Mouse (Mus musculus) bone marrow, adult 2 months (tissue): ENCODE measurements around the gene Ier2.

ENCODE experiments used
- CTCF ChIP-seq: fragments of 200-500 bp; IDR thresholded peaks from 2 replicates; pipeline ENCODE4 v1.5.1; 2011; ENCODE audit warnings: low read length, control low read depth; ENCODE audit not compliant: control insufficient read depth, insufficient read depth
- POLR2A ChIP-seq: fragments of 200-500 bp; IDR thresholded peaks from 2 replicates; pipeline ENCODE4 v1.6.1; 2011; ENCODE audit warnings: low read depth, mild to moderate bottlenecking, control low read depth, low read length, borderline replicate concordance; ENCODE audit not compliant: control insufficient read depth

DNA sequence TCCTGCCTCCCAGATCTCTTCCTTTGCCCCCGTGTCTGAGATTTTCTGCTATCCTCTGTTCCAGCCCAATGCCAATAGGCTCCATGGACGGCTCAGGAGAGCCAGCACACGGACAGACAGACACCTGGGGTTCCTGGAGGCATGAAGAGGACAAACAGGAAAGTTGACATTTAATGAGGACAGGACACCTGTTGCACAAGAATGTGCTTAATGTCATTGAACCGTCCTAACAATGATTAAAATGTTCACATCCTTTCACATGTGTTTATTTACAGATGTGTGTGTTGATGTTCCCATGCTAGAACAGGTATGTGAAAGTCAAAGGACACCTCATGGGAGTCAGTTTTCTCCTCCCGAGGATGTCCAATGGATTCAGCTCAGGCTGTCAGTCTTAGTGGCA lies 19.6 kb downstream of the Ier2 start:
- TF ChIP-seq POLR2A: no peak
- no peak for TF ChIP-seq CTCF
